Mouse (Mus musculus) midbrain, postnatal 0 days (tissue): ENCODE measurements at regions not wholly inside any gene's neighbourhood (a gene's known extent, or its start where the extent isn't known, plus 50 kb on each side); places are given as distances from the start of the nearest gene placed in this dataset.
A peak's percentile ranks its signal among the peaks of the same experiment; 100 is the strongest.

Experiments used
- ATAC-seq: fragments of 200-750 bp; cut with Nextera tagmentation; 2 replicates; pipeline ENCODE4 v1.8.0; 2017; ENCODE audit warnings: moderate number of reproducible peaks, mild to moderate bottlenecking, moderate TSS enrichment, moderate library complexity; ENCODE audit not compliant: low FRiP score
- DNase-seq: peaks from one replicate; pipeline ENCODE4 v3.0.0-alpha.2; 2015; ENCODE audit warnings: low spot score
- H3K27ac ChIP-seq: fragments of 300-500 bp; sonication (generic); 2 replicates; pipeline ENCODE4 v1.5.1; 2014; ENCODE audit warnings: low read depth, mild to moderate bottlenecking, low read length, mixed read lengths
- H3K27me3 ChIP-seq: fragments of 300-500 bp; sonication (generic); 2 replicates; pipeline ENCODE4 v1.6.1; 2014; ENCODE audit warnings: low read length, control low read depth, mixed read lengths; ENCODE audit not compliant: insufficient read depth
- H3K36me3 ChIP-seq: fragments of 300-500 bp; sonication (generic); 2 replicates; pipeline ENCODE4 v1.6.1; 2014; ENCODE audit warnings: low read length, control low read depth, mixed read lengths; ENCODE audit not compliant: insufficient read depth
- H3K4me1 ChIP-seq: fragments of 300-500 bp; sonication (generic); 2 replicates; pipeline ENCODE4 v1.6.1; 2014; ENCODE audit warnings: mild to moderate bottlenecking, control low read depth, antibody characterized with exemption, low read length, mixed read lengths; ENCODE audit not compliant: insufficient read depth
- H3K4me2 ChIP-seq: fragments of 300-500 bp; sonication (generic); 2 replicates; pipeline ENCODE4 v1.6.1; 2014; ENCODE audit warnings: low read depth, mild to moderate bottlenecking, low read length, mixed read lengths; ENCODE audit not compliant: poor library complexity, severe bottlenecking
- H3K4me3 ChIP-seq: fragments of 300-500 bp; sonication (generic); 2 replicates; pipeline ENCODE4 v1.5.1; 2014; ENCODE audit warnings: low read depth, mild to moderate bottlenecking, low read length, moderate library complexity
- H3K9ac ChIP-seq: fragments of 300-500 bp; sonication (generic); replicated peaks from 2 replicates; pipeline ENCODE4 v1.6.1; 2014; ENCODE audit warnings: mild to moderate bottlenecking, low read length, moderate library complexity, mixed read lengths; ENCODE audit not compliant: poor library complexity, severe bottlenecking
- H3K9me3 ChIP-seq: fragments of 300-500 bp; sonication (generic); 2 replicates; pipeline ENCODE4 v1.6.1; 2016; ENCODE audit warnings: low read length, control low read depth
- CTCF ChIP-seq: IDR thresholded peaks from 2 replicates; pipeline ENCODE4 v1.5.1; 2016; ENCODE audit warnings: antibody characterized with exemption, mild to moderate bottlenecking
- WGBS: fragments of 180-500 bp; shearing (Covaris S2); extraction: QIAGEN DNeasy Blood & Tissue Kit; methylation state at CpG from one replicate; pipeline ENCODE4 v1.1.7; 2014; 5-methylcytosine and 5-hydroxymethylcytosine counted together

- WGBS, result 75% methylated on average over 4 of the region's 4 CpGs
Measured at GRCm38 (mm10) chrX:92791023-92791346, 191.6 kb upstream of the Mageb18 start.

GRCm38 (mm10) chrX:92790323-92791022 is 191.1 kb upstream of the Mageb18 start:
- Histone ChIP-seq H3K9me3 (no peaks in the 10 kb centered on the region), H3K27ac (no peak overlapping the region), H3K4me1 (no peaks in the 10 kb centered on the region), H3K9ac (no peak overlapping the region), H3K36me3 (no peaks in the 10 kb centered on the region), H3K27me3 (no peaks in the 10 kb centered on the region), H3K4me2 (no peak overlapping the region), H3K4me3 (no peak overlapping the region)
- DNase-seq (peak; percentile 5), ATAC-seq (no peak)
- WGBS, result 61% methylated on average over 5 of the region's 5 CpGs
- TF ChIP-seq CTCF, result no peak

More at GRCm38 (mm10) chrX:92791023-92791346, 191.6 kb upstream of the Mageb18 start:
- H3K4me3 ChIP-seq, result no peak overlapping the region
- no peak for DNase-seq
- H3K27me3 ChIP-seq, result no peaks in the 10 kb centered on the region
- no peaks in the 10 kb centered on the region for H3K9me3 ChIP-seq
- H3K4me2 ChIP-seq, result no peak overlapping the region
- no peak for TF ChIP-seq CTCF
- H3K9ac ChIP-seq, result no peak overlapping the region
- H3K4me1 ChIP-seq, result no peaks in the 10 kb centered on the region
- no peaks in the 10 kb centered on the region for H3K36me3 ChIP-seq
- ATAC-seq, result no peak
- no peak overlapping the region for H3K27ac ChIP-seq

- Histone ChIP-seq H3K4me2 (no peak overlapping the region), H3K27ac (no peak overlapping the region), H3K36me3 (no peaks in the 10 kb centered on the region), H3K9ac (no peak overlapping the region), H3K4me1 (no peaks in the 10 kb centered on the region), H3K4me3 (no peak overlapping the region), H3K27me3 (no peaks in the 10 kb centered on the region), H3K9me3 (no peaks in the 10 kb centered on the region)
- no peak for DNase-seq
- TF ChIP-seq CTCF, result no peak
- no peak for ATAC-seq
- WGBS, result 52% methylated on average over 2 of the region's 2 CpGs
Measured at GRCm38 (mm10) chrX:92786814-92787213, 187.4 kb upstream of the Mageb18 start.

- DNase-seq, result no peak
- no peaks in the 10 kb centered on the region for H3K27me3 ChIP-seq
- no peak overlapping the region for H3K4me2 ChIP-seq
- ATAC-seq, result no peak
- H3K27ac ChIP-seq, result no peak overlapping the region
- no peak for TF ChIP-seq CTCF
- H3K36me3 ChIP-seq, result no peaks in the 10 kb centered on the region
- H3K9me3 ChIP-seq, result no peaks in the 10 kb centered on the region
- no peak overlapping the region for H3K9ac ChIP-seq
- H3K4me1 ChIP-seq, result no peaks in the 10 kb centered on the region
- WGBS, result 28% methylated on average over 2 of the region's 2 CpGs
- H3K4me3 ChIP-seq, result no peak overlapping the region
Measured at GRCm38 (mm10) chrX:92740026-92740425, 140.7 kb upstream of the Mageb18 start.

GRCm38 (mm10) chrX:92710279-92710678 is 110.9 kb upstream of the Mageb18 start:
- no peaks in the 10 kb centered on the region for H3K36me3 ChIP-seq
- no peak overlapping the region for H3K9ac ChIP-seq
- DNase-seq (no peak), ATAC-seq (no peak)
- H3K9me3 ChIP-seq, result no peaks in the 10 kb centered on the region
- no peak overlapping the region for H3K27ac ChIP-seq
- no peak overlapping the region for H3K4me3 ChIP-seq
- no peaks in the 10 kb centered on the region for H3K4me1 ChIP-seq
- WGBS, result 17% methylated on average over 1 of the region's 1 CpGs
- TF ChIP-seq CTCF, result no peak
- no peak overlapping the region for H3K4me2 ChIP-seq
- no peaks in the 10 kb centered on the region for H3K27me3 ChIP-seq

- H3K4me3 ChIP-seq, result no peak overlapping the region
- no peaks in the 10 kb centered on the region for H3K9me3 ChIP-seq
- H3K27me3 ChIP-seq, result no peaks in the 10 kb centered on the region
- DNase-seq (no peak), ATAC-seq (no peak)
- no peak overlapping the region for H3K4me2 ChIP-seq
- no peak overlapping the region for H3K27ac ChIP-seq
- H3K9ac ChIP-seq, result no peak overlapping the region
- H3K4me1 ChIP-seq, result no peaks in the 10 kb centered on the region
- 86% methylated on average over 7 of the region's 7 CpGs for WGBS
- H3K36me3 ChIP-seq, result no peaks in the 10 kb centered on the region
- TF ChIP-seq CTCF, result no peak
Measured at GRCm38 (mm10) chrX:92679761-92680160, 80.4 kb upstream of the Mageb18 start.
